Mouse (Mus musculus) kidney, adult 2 months (tissue): ENCODE results near the gene Slc19a1. TPM values are rescaled to one million over a fixed set of nuclear protein-coding genes. Genes with fewer than 3 reads are reported as not detected.

Experiments used
- DNase-seq: peaks from one replicate; pipeline ENCODE4 v3.0.0; 2021
- H3K27ac ChIP-seq: fragments of 200-500 bp; 2 replicates; pipeline ENCODE4 v1.5.1; 2012; ENCODE audit warnings: low read depth, low read length, control low read depth, inconsistent platforms; ENCODE audit not compliant: insufficient read depth
- H3K27me3 ChIP-seq: fragments of 200-500 bp; replicated peaks from 2 replicates; pipeline ENCODE4 v1.6.1; 2012; ENCODE audit warnings: mild to moderate bottlenecking, moderate library complexity, low read length, inconsistent platforms; ENCODE audit not compliant: control insufficient read depth, insufficient read depth
- H3K36me3 ChIP-seq: fragments of 200-500 bp; 2 replicates; pipeline ENCODE4 v1.6.1; 2012; ENCODE audit warnings: mild to moderate bottlenecking, moderate library complexity, low read length, inconsistent platforms; ENCODE audit not compliant: control insufficient read depth, insufficient read depth
- H3K4me1 ChIP-seq: fragments of 200-500 bp; 2 replicates; pipeline ENCODE4 v1.6.1; 2011; ENCODE audit warnings: low read length; ENCODE audit not compliant: control insufficient read depth, insufficient read depth
- H3K4me3 ChIP-seq: fragments of 200-500 bp; 2 replicates; pipeline ENCODE4 v1.5.1; 2011; ENCODE audit warnings: mild to moderate bottlenecking, low read depth, low read length, control low read depth; ENCODE audit not compliant: insufficient read depth
- CTCF ChIP-seq: fragments of 200-500 bp; conservative IDR thresholded peaks from 2 replicates; pipeline ENCODE4 v1.5.1; 2011; ENCODE audit warnings: low read depth, mild to moderate bottlenecking, control low read depth, low read length, moderate library complexity, mixed read lengths; ENCODE audit not compliant: insufficient read depth, insufficient read length
- POLR2A ChIP-seq: fragments of 200-500 bp; IDR thresholded peaks from one replicate; pipeline ENCODE4 v1.6.1; 2011; ENCODE audit warnings: low read depth, low read length, control low read depth
- WGBS: fragments of 180-500 bp; shearing (Covaris S2); methylation state at CpG from one replicate; pipeline ENCODE4 v1.1.7; 2018; 5-methylcytosine and 5-hydroxymethylcytosine counted together
- polyA plus RNA-seq: library from polyadenylated mRNA; depleted of rRNA; stranded (reverse); fragments of >200 nt; gene quantifications from 2 replicates; pipeline ENCODE4 v1.2.3, GENCODE M21; 2012

The Slc19a1 gene
- polyA plus RNA-seq, 1 experiment: 245 TPM

DNA sequence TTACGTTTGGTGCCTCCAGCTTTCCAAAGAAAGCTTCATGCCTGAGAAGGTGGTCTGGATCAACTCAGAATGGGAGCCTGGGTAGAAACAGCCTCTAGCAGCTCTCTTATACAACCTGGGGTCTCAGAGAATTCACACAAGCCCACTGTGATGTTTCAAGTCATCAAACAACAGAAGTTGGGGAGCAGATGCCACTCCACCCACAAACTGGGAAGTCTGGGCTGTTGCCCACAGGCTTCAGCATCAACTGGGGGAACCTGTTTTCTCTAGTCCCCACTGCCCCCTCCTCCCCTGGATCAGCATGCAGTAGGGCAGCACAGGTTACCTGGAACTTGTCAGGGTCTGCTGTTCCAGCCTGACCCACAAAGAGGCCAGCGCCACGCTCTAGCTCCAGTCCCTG, 63.6 kb downstream of the Slc19a1 start:
- Histone ChIP-seq H3K27me3 (no peaks in the 10 kb centered on the region), H3K4me3 (no peak overlapping the region), H3K36me3 (no peaks in the 10 kb centered on the region), H3K4me1 (peaks cover 3% of the 10 kb centered on the region; the same call in 1 of the 2 replicates), H3K27ac (no peak overlapping the region)
- no peak for DNase-seq
- TF ChIP-seq CTCF (no peak), POLR2A (no peak)
- 93% methylated on average over 3 of the region's 3 CpGs for WGBS

DNA sequence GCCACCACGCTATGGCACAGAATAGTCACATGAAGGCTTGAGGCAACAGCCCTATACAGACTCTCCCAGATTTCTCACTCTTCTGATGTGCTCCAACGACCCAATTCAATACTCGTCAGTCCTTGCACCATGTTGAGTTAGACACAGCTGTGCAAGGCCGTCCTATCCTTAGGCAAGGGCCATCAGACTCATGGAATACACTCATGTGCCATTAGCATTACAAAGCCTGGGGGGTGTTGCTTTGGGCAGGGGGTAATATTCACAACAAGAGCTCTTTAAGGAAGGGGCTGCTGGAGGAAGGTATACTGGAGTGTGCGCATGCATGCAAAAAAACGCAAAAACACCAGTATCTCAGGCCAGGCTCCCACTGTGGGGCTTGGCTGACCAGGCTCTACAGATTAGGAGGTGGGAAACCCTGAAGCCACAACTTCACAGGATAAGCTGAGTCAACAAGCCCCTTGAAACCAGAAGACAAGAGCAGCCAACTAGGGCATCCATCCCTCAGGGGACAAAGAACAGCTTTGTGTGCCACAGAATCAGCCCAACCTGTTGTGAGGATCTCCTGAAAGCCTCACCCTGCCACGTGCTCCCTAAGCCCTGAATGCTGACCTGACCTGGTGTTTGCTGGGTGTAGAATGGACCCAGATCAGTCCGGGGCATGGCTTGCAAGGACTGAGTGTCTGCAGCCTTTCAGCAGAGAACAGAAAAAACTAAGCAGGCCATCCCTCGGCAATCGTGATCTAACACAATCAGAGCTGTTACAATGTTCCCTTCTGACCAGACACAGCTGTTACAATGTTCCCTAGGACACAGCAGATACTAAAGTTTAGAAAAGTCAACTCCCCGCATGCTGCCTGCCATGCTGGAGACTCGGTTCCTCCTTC, 65.2 kb downstream of the Slc19a1 start:
- no peaks in the 10 kb centered on the region for H3K36me3 ChIP-seq
- TF ChIP-seq CTCF (no peak), POLR2A (no peak)
- H3K27ac ChIP-seq: no peak overlapping the region; the same call in 1 of the 2 replicates
- no peaks in the 10 kb centered on the region for H3K27me3 ChIP-seq
- H3K4me1 ChIP-seq: peaks cover 3% of the 10 kb centered on the region; the same call in 1 of the 2 replicates
- WGBS: 74% methylated on average over 12 of the region's 12 CpGs
- no peak for DNase-seq
- H3K4me3 ChIP-seq: no peak overlapping the region

DNA sequence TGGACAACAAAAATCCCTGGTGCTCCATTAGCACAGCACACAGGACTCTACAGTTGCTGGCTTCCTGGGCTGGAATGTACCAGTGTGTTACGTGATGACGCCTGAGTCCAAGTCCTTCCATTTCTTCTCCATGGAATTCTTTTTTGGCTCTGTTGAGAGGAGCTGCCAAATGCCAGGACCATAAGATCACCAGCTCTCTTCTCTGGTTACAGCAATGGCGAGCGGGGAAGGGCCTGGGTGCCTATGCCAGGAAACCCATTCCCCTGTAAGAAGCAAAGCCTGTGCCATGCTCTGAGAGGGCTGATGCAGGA, 65.8 kb downstream of the Slc19a1 start:
- no peak overlapping the region; the same call in 1 of the 2 replicates for H3K27ac ChIP-seq

DNA sequence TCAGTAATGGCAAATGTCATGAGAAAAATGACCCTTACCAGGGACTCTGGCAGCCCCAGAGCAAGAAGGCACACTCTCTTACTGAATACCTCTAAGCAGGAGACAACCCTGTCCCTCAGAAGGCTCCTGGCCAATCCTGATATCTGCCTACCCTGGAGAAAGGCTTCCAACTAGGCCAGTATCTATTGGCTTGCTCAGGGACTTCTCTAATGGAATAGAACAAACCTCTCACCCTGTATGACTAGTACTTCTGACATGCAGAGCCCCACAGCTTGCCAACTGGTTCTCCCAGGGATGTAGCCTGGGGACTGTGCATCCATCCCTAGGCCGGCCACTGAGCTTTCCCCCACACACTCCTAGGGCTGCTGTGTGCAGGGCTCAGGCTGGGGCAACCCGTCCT, 66.6 kb downstream of the Slc19a1 start:
- DNase-seq: no peak
- no peak overlapping the region for H3K4me3 ChIP-seq

More for the DNA sequence above, 65.8 kb downstream of the Slc19a1 start:
- TF ChIP-seq CTCF (no peak), POLR2A (no peak)
- Histone ChIP-seq H3K27me3 (no peaks in the 10 kb centered on the region), H3K36me3 (no peaks in the 10 kb centered on the region), H3K4me3 (no peak overlapping the region), H3K4me1 (peaks cover 3% of the 10 kb centered on the region; the same call in 1 of the 2 replicates)
- DNase-seq: no peak
- 75% methylated on average over 4 of the region's 4 CpGs for WGBS

DNA sequence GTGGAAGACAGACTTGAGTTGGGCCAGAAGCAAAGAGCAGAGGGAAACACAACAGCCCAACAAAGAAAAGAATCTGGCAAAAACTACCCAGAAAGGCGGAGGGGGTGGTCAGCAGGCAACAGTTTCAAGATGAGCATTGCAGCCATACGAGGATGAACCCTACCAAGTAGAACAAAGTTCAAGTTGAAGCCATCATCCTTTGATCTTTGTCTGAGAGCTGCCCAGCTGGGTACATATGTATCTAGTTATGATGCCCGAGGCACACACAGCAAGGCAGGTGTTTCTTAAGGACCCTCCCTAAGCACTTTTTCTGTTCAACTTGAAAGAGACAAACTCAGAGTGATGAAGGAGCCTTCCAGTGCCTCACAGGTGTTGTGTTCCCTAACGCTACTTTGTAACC, 67.7 kb downstream of the Slc19a1 start:
- Histone ChIP-seq H3K27ac (no peak overlapping the region), H3K27me3 (no peaks in the 10 kb centered on the region), H3K36me3 (no peaks in the 10 kb centered on the region), H3K4me3 (no peak overlapping the region), H3K4me1 (peaks cover 3% of the 10 kb centered on the region; the same call in 1 of the 2 replicates)
- no peak for DNase-seq
- TF ChIP-seq POLR2A: no peak
- TF ChIP-seq CTCF: no peak
- WGBS: 76% methylated on average over 4 of the region's 4 CpGs

More for the DNA sequence above, 66.6 kb downstream of the Slc19a1 start:
- H3K27me3 ChIP-seq: no peaks in the 10 kb centered on the region
- H3K27ac ChIP-seq: no peak overlapping the region
- 92% methylated on average over 2 of the region's 2 CpGs for WGBS
- TF ChIP-seq POLR2A (no peak), CTCF (no peak)
- peaks cover 3% of the 10 kb centered on the region; the same call in 1 of the 2 replicates for H3K4me1 ChIP-seq
- H3K36me3 ChIP-seq: no peaks in the 10 kb centered on the region

DNA sequence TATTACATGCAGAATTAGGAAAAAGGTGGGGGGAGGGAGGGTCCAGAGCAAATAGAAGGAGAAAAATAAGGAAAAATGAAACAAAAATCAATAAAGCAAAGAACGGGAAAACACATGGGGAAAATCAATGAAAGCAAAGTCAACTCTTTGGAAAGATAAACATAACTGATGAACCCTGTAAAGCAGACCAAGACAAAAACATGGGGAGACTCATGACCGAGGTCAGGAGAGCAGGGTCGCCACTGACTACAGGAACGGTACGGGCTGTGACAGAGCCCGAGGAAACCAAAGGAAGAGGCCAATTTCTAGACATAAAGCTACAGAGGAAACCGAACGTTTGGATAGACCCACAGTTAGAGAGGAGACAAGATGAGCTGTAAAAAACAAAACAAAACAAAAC, 71.6 kb downstream of the Slc19a1 start:
- WGBS: 30% methylated on average over 8 of the region's 8 CpGs
- no peak overlapping the region for H3K4me3 ChIP-seq

GRCm38 (mm10) chr10:77104327-77104726, 72.3 kb downstream of the Slc19a1 start:
- H3K27me3 ChIP-seq: no peaks in the 10 kb centered on the region
- H3K27ac ChIP-seq: no peak overlapping the region
- no peaks in the 10 kb centered on the region for H3K36me3 ChIP-seq
- peaks cover 3% of the 10 kb centered on the region; the same call in 1 of the 2 replicates for H3K4me1 ChIP-seq
- no peak for DNase-seq
- H3K4me3 ChIP-seq: no peak overlapping the region
- TF ChIP-seq POLR2A (no peak), CTCF (no peak)

More for the DNA sequence above, 71.6 kb downstream of the Slc19a1 start:
- Histone ChIP-seq H3K36me3 (no peaks in the 10 kb centered on the region), H3K27ac (no peak overlapping the region), H3K4me1 (no peaks in the 10 kb centered on the region), H3K27me3 (no peaks in the 10 kb centered on the region)
- DNase-seq: no peak
- TF ChIP-seq CTCF (no peak), POLR2A (no peak)
